Mouse (Mus musculus) ovary, postnatal 10 days (tissue): Measurements from ENCODE around the gene 1810009J06Rik.
"Not testable (repeated sequence)": the region's sequence is repeated elsewhere in the genome, so short reads cannot be mapped to it uniquely, and the experiment has no call there.

Experiments used
- DNase-seq: peaks from one replicate; pipeline ENCODE4 v3.0.0; 2022; ENCODE audit warnings: low spot score

Gene 1810009J06Rik

GRCm38 (mm10) chr6:40964454-40964853 lies at the start of gene 1810009J06Rik:
1810009J06Rik (plus strand) TSS chr6:40964754.
- DNase-seq, result not testable (repeated sequence)

- no peak for DNase-seq
Measured at GRCm38 (mm10) chr6:40919954-40920353, 44.6 kb upstream of the 1810009J06Rik start.

GRCm38 (mm10) chr6:40940457-40940856 lies 24.1 kb upstream of the 1810009J06Rik start, which contains the start of gene 1700074P13Rik:
1700074P13Rik (minus strand) TSS chr6:40940557.
- no peak for DNase-seq

GRCm38 (mm10) chr6:40951770-40952169 lies 12.8 kb upstream of the 1810009J06Rik start, which contains the start of gene Gm4744:
Gm4744 (minus strand) TSS chr6:40951870.
- no peak for DNase-seq

- no peak for DNase-seq
Measured at GRCm38 (mm10) chr6:40953716-40954115, 10.8 kb upstream of the 1810009J06Rik start.

GRCm38 (mm10) chr6:40999379-40999778 lies 34.8 kb downstream of the 1810009J06Rik start, which contains the start of gene Gm2663:
Gm2663 (minus strand) TSS chr6:40999479.
- DNase-seq, result not testable (repeated sequence)

GRCm38 (mm10) chr6:41015065-41015464 lies 50.5 kb downstream of the 1810009J06Rik start:
- no peak for DNase-seq
